Mouse (Mus musculus) embryonic facial prominence, embryonic 10.5 days (tissue): ENCODE data around the gene Nr2c1. TPM values are rescaled to one million over a fixed set of nuclear protein-coding genes. Genes with fewer than 3 reads are reported as not detected.

Experiments used
- DNase-seq: peaks from one replicate; pipeline ENCODE4 v3.0.0-alpha.2; 2017; ENCODE audit warnings: low spot score
- H3K27ac ChIP-seq: fragments of 300-500 bp; sonication (generic); replicated peaks from 2 replicates; pipeline ENCODE4 v1.5.1; 2016; ENCODE audit warnings: mild to moderate bottlenecking
- H3K27me3 ChIP-seq: fragments of 300-500 bp; sonication (generic); replicated peaks from 2 replicates; pipeline ENCODE4 v1.6.1; 2016; ENCODE audit warnings: low read depth, mild to moderate bottlenecking; ENCODE audit not compliant: poor library complexity, severe bottlenecking
- H3K36me3 ChIP-seq: fragments of 300-500 bp; sonication (generic); replicated peaks from 2 replicates; pipeline ENCODE4 v1.6.1; 2016; ENCODE audit warnings: mild to moderate bottlenecking, moderate library complexity
- H3K4me1 ChIP-seq: fragments of 300-500 bp; sonication (generic); 2 replicates; pipeline ENCODE4 v1.6.1; 2016
- H3K4me3 ChIP-seq: fragments of 300-500 bp; sonication (generic); 2 replicates; pipeline ENCODE4 v1.5.1; 2016; ENCODE audit warnings: mild to moderate bottlenecking, moderate library complexity
- H3K9me3 ChIP-seq: fragments of 300-500 bp; sonication (generic); 2 replicates; pipeline ENCODE4 v1.6.1; 2016; ENCODE audit warnings: mild to moderate bottlenecking
- WGBS: fragments of 180-500 bp; shearing (Covaris S2); methylation state at CpG from one replicate; pipeline ENCODE4 v1.1.7; 2016; 5-methylcytosine and 5-hydroxymethylcytosine counted together
- polyA plus RNA-seq: library from polyadenylated mRNA; unstranded; fragments of >200 nt; fragmentation: Nextera tagmentation; extraction: Ambion mirVana; gene quantifications from 2 replicates; pipeline ENCODE4 v1.2.1, GENCODE M21; 2016

Gene Nr2c1
- polyA plus RNA-seq, 1 experiment from 2014 or later = 12.8 TPM

GRCm38 (mm10) chr10:94120676-94121075, 27.1 kb upstream of the Nr2c1 start:
- no peak for DNase-seq
- WGBS = 90% methylated on average over 9 of the region's 9 CpGs
- Histone ChIP-seq H3K9me3 (no peaks in the 10 kb centered on the region), H3K36me3 (peaks cover 40% of the 10 kb centered on the region), H3K4me1 (peaks cover 6% of the 10 kb centered on the region; the same call in 1 of the 2 replicates), H3K27ac (no peak overlapping the region), H3K4me3 (no peak overlapping the region), H3K27me3 (no peaks in the 10 kb centered on the region)

DNA sequence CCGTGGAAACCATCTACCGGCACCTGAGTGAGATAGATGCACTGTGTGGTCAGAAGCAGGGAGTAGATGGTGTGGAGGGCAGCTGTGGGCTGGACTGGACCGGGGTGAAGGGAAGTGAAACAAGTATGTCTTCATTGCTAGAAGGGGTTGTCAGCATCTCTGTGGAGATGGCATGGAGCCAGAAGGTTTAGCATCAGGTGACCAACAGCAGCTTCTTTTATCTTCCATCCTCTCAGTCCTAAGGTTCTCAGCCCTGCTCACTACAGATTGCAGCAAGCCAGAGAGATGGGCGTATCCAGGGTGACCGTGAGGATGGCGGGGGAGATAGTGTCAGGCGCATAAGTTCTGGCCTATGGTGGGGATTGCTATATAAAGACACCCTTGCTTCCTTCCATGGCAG, 25.2 kb upstream of the Nr2c1 start:
- Histone ChIP-seq H3K4me1 (no peaks in the 10 kb centered on the region), H3K36me3 (peaks cover 55% of the 10 kb centered on the region), H3K27me3 (no peaks in the 10 kb centered on the region), H3K27ac (no peak overlapping the region), H3K4me3 (no peak overlapping the region), H3K9me3 (no peaks in the 10 kb centered on the region)
- DNase-seq = no peak
- WGBS = 94% methylated on average over 7 of the region's 7 CpGs

- no peaks in the 10 kb centered on the region for H3K27me3 ChIP-seq
- DNase-seq = no peak
- H3K36me3 ChIP-seq = peaks cover 59% of the 10 kb centered on the region
- no peaks in the 10 kb centered on the region for H3K4me1 ChIP-seq
- no peak overlapping the region for H3K4me3 ChIP-seq
- H3K27ac ChIP-seq = no peak overlapping the region
- H3K9me3 ChIP-seq = no peaks in the 10 kb centered on the region
- 98% methylated on average over 5 of the region's 5 CpGs for WGBS
Observed at GRCm38 (mm10) chr10:94123581-94123980, 24.2 kb upstream of the Nr2c1 start.

DNA sequence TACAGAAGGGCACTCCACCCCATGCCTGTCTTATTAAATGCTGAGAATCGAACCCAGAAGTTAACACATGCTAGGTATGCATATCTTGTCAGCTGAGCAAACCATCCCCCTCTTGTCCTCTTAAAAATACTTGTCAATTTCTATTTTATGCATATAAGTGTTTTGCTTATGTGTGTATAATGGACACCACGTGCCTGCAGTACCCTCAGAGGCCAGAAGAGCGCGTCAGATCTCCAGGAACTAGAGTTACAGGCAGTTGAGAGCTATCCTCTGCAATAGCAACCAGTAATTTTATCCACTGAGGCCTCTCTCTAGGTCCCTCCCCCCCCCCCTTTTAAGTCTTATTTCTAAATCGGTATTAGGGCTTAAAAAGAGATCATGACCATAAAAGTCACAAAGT, 23.4 kb upstream of the Nr2c1 start:
- Histone ChIP-seq H3K27me3 (no peaks in the 10 kb centered on the region), H3K27ac (no peak overlapping the region), H3K9me3 (no peaks in the 10 kb centered on the region), H3K4me3 (no peak overlapping the region), H3K36me3 (peaks cover 59% of the 10 kb centered on the region), H3K4me1 (no peaks in the 10 kb centered on the region)
- 82% methylated on average over 5 of the region's 5 CpGs for WGBS
- peak; percentile 27 for DNase-seq

GRCm38 (mm10) chr10:94129680-94130119, 18.1 kb upstream of the Nr2c1 start:
- Histone ChIP-seq H3K36me3 (peaks cover 34% of the 10 kb centered on the region), H3K27ac (no peak overlapping the region)
- WGBS = 83% methylated on average over 9 of the region's 9 CpGs

DNA sequence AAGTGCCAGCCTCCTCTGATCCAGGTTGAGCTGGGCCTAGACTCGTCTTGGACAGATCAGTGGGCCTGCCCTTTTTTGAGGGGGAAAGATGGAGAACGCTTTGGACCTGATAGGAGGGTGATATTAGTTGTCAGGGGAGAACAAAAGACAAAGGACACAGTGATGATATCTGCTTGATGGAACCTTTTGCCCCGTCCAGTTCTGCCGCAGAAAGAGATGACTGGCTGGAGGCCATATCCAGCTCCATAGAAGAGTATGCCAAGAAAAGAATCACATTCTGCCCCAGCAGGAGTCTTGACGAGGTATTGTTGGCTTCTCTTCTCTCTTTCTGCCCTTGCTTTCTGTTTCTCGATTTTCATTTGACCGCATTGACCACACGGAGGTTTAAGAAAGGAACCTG, 14.7 kb upstream of the Nr2c1 start:
- no peak overlapping the region for H3K27ac ChIP-seq
- peaks cover 21% of the 10 kb centered on the region for H3K36me3 ChIP-seq
- no peak for DNase-seq
- 83% methylated on average over 8 of the region's 8 CpGs for WGBS
- H3K9me3 ChIP-seq = no peaks in the 10 kb centered on the region
- no peak overlapping the region for H3K4me3 ChIP-seq
- no peaks in the 10 kb centered on the region for H3K27me3 ChIP-seq
- peaks cover 10% of the 10 kb centered on the region; the same call in 1 of the 2 replicates for H3K4me1 ChIP-seq

More at GRCm38 (mm10) chr10:94129680-94130119, 18.1 kb upstream of the Nr2c1 start:
- Histone ChIP-seq H3K27me3 (no peaks in the 10 kb centered on the region), H3K4me1 (peaks cover 10% of the 10 kb centered on the region; the same call in 1 of the 2 replicates), H3K9me3 (no peaks in the 10 kb centered on the region), H3K4me3 (no peak overlapping the region)
- no peak for DNase-seq

DNA sequence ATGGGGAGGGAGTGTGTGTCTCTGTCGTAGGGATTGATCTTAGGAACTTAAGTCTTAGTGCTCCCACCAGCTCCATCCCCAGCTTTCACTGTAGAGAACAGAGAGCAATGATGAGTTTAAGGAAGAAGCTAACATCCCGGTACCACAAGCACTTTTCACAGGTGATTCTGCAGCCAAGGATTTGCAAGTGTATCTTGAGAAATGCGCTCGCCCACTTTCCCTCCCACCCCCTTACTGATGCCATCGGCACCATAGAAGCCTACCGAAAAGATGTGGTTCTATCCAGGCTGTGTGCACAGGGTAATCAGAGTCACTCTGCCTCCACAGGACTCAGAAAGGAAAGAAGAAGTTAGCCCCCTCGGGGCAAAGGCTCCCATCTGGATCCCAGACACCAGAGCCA, 14.1 kb upstream of the Nr2c1 start:
- no peak overlapping the region for H3K4me3 ChIP-seq
- no peak for DNase-seq
- WGBS = 82% methylated on average over 7 of the region's 7 CpGs
- peaks cover 18% of the 10 kb centered on the region for H3K36me3 ChIP-seq
- no peaks in the 10 kb centered on the region for H3K27me3 ChIP-seq
- H3K27ac ChIP-seq = no peak overlapping the region
- H3K9me3 ChIP-seq = no peaks in the 10 kb centered on the region
- H3K4me1 ChIP-seq = peaks cover 10% of the 10 kb centered on the region; the same call in 1 of the 2 replicates

DNA sequence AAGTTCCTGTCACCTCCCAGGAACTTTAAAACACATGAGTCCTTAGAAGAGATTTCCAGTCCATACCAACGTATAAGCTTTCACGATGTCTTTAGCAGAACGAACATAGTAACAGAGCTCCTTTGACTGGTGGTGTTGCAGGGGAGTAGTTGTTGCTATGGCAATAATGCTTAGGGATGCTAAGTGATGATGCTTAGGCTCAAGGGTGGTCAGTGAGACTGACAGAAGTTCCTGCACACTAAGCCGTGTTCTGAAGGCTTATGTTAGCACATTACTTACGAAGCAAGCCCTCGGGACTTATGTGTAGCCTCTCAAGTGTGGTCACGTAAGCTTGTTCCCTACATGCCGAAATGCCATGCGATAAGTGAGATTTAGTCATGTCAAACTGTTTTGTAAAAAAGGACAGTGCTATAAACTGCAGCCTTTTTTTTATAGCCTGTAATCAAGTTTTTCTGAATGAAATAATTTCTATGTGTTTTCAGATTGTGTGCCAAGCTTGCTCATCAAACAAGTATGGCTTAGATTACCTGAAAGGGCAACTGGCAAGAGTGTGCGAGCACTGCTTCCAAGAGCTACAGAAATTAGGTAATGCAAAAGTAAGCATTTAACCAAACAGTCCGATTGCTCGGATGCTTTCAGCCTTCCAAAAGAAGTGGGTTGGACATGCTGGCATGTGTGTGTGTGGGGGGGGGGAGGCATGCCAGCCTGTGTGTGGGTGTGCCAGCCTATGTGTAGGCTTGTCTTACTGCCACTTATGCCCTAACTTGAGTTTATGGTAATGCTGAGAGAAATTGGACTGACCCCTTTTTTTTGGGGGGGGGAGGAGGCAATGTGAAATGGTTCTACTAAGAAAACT, 13.1 kb upstream of the Nr2c1 start:
- Histone ChIP-seq H3K9me3 (no peaks in the 10 kb centered on the region), H3K27me3 (no peaks in the 10 kb centered on the region), H3K4me3 (no peak overlapping the region), H3K4me1 (peaks cover 10% of the 10 kb centered on the region; the same call in 1 of the 2 replicates), H3K27ac (no peak overlapping the region), H3K36me3 (peaks cover 27% of the 10 kb centered on the region)
- DNase-seq = no peak
- 90% methylated on average over 12 of the region's 12 CpGs for WGBS

- H3K9me3 ChIP-seq = no peaks in the 10 kb centered on the region
- DNase-seq = no peak
- H3K27ac ChIP-seq = no peak overlapping the region
- peaks cover 29% of the 10 kb centered on the region for H3K36me3 ChIP-seq
- H3K4me3 ChIP-seq = no peak overlapping the region
- WGBS = 92% methylated on average over 10 of the region's 10 CpGs
- H3K4me1 ChIP-seq = peaks cover under 1% of the 10 kb centered on the region; the same call in 1 of the 2 replicates
- H3K27me3 ChIP-seq = no peaks in the 10 kb centered on the region
Observed at GRCm38 (mm10) chr10:94138890-94139482, 8.8 kb upstream of the Nr2c1 start.

- no peaks in the 10 kb centered on the region for H3K4me1 ChIP-seq
- 82% methylated on average over 3 of the region's 3 CpGs for WGBS
- no peak overlapping the region for H3K27ac ChIP-seq
- no peaks in the 10 kb centered on the region for H3K27me3 ChIP-seq
- H3K36me3 ChIP-seq = peaks cover 27% of the 10 kb centered on the region
- DNase-seq = no peak
- no peak overlapping the region for H3K4me3 ChIP-seq
- no peaks in the 10 kb centered on the region for H3K9me3 ChIP-seq
Observed at GRCm38 (mm10) chr10:94140227-94140931, 7.4 kb upstream of the Nr2c1 start.

DNA sequence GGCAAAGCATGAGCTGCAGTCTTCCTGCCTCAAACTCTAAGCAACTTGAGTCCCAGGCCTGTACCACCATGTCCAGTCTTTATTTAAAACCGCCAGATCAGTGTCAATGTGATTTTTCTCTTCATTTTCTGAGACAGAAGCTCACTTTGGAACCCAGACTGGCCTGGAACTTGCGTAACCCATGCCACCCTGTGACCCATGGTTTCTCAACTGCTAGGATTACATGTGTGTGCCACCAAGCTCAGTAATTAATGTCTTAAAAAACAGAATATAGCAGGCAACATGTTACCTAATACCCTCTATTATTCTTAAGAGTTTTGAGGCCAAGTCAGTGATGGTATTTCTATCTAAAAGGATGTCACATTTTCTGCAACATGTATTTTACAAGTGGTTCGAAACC, 5.4 kb upstream of the Nr2c1 start:
- WGBS = 92% methylated on average over 3 of the region's 3 CpGs
- DNase-seq = no peak
- Histone ChIP-seq H3K9me3 (no peaks in the 10 kb centered on the region), H3K27ac (no peak overlapping the region), H3K36me3 (peaks cover 21% of the 10 kb centered on the region), H3K27me3 (no peaks in the 10 kb centered on the region), H3K4me3 (no peak overlapping the region), H3K4me1 (peaks cover 3% of the 10 kb centered on the region; the same call in 1 of the 2 replicates)

GRCm38 (mm10) chr10:94144581-94144980, 3.2 kb upstream of the Nr2c1 start:
- Histone ChIP-seq H3K36me3 (peaks cover 8% of the 10 kb centered on the region), H3K9me3 (no peaks in the 10 kb centered on the region), H3K4me3 (no peak overlapping the region), H3K27ac (no peak overlapping the region), H3K4me1 (peaks cover 14% of the 10 kb centered on the region), H3K27me3 (no peaks in the 10 kb centered on the region)
- WGBS = 86% methylated on average over 5 of the region's 5 CpGs
- no peak for DNase-seq
